8 mouse cellular contexts compared by ENCODE assay signal in genomic region chrX:140456279-140456731, GRCm38 (mm10). TPM values are rescaled to one million over a fixed set of nuclear protein-coding genes. Genes with fewer than 3 reads are reported as not detected.
DNase-seq lines count a peak whose midpoint lies in the region; ATAC-seq and TF ChIP-seq lines count a peak whose summit lies in the region.

Gene Prps1 (plus strand): TSS chrX:140456613.

- peak within 1 kb of the TSS; percentile 58 for H3K4me2 ChIP-seq in embryonic facial prominence, embryonic 14.5 days (ENCODE audit: low read depth, low read length)
- H3K4me2 ChIP-seq in limb, embryonic 14.5 days (replicated peaks; ENCODE audit: low read depth, low read length, severe bottlenecking): peak within 1 kb of the TSS; percentile 52
- H3K4me2 ChIP-seq in midbrain, postnatal 0 days (ENCODE audit: low read depth, low read length, poor library complexity, severe bottlenecking): peak within 1 kb of the TSS; percentile 49

- TF ChIP-seq POLR2A in limb, embryonic 14.5 days (IDR thresholded peaks at IDR 0.05; ENCODE audit: borderline replicate concordance, extremely low read depth, insufficient read depth, insufficient read length): no peak

- no peaks in the 10 kb centered on the region; the same call in 1 of the 2 replicates for H3K27me3 ChIP-seq in embryonic facial prominence, embryonic 14.5 days (replicated peaks; ENCODE audit: control insufficient read depth, insufficient read depth, low read length)
- no peaks in the 10 kb centered on the region for H3K27me3 ChIP-seq in limb, embryonic 14.5 days (ENCODE audit: control insufficient read depth, insufficient read depth, low read length)
- peaks cover 5% of the 10 kb centered on the region; the same call in 1 of the 2 replicates for H3K27me3 ChIP-seq in midbrain, postnatal 0 days (ENCODE audit: insufficient read depth, low read length)

- H3K9me3 ChIP-seq in embryonic facial prominence, embryonic 14.5 days (ENCODE audit: control insufficient read depth, low read length): no peaks in the 10 kb centered on the region
- H3K9me3 ChIP-seq in limb, embryonic 14.5 days (ENCODE audit: control insufficient read depth, low read length): no peaks in the 10 kb centered on the region
- H3K9me3 ChIP-seq in midbrain, postnatal 0 days (ENCODE audit: low read length): no peaks in the 10 kb centered on the region

- TF ChIP-seq CTCF in midbrain, postnatal 0 days (IDR thresholded peaks at IDR 0.05): no peak

- no peaks in the 10 kb centered on the region for H3K4me1 ChIP-seq in embryonic facial prominence, embryonic 14.5 days (ENCODE audit: control insufficient read depth, insufficient read depth, low read length)
- H3K4me1 ChIP-seq in limb, embryonic 14.5 days (ENCODE audit: control insufficient read depth, insufficient read depth, low read length): no peaks in the 10 kb centered on the region
- no peaks in the 10 kb centered on the region for H3K4me1 ChIP-seq in midbrain, postnatal 0 days (ENCODE audit: insufficient read depth, low read length)

- peak; percentile 96 for ATAC-seq in embryonic facial prominence, embryonic 14.5 days (ENCODE audit: low read depth)
- peak; percentile 96 for ATAC-seq in limb, embryonic 14.5 days (ENCODE audit: low FRiP score, low read depth)
- ATAC-seq in midbrain, postnatal 0 days (ENCODE audit: low FRiP score): peak; percentile 95

- H3K4me3 ChIP-seq in embryonic facial prominence, embryonic 14.5 days (ENCODE audit: low read depth, low read length): peak within 1 kb of the TSS; percentile 54
- H3K4me3 ChIP-seq in limb, embryonic 14.5 days (replicated peaks; ENCODE audit: low read length): peak within 1 kb of the TSS; percentile 49
- peak within 1 kb of the TSS; percentile 53 for H3K4me3 ChIP-seq in midbrain, postnatal 0 days (ENCODE audit: low read depth, low read length)

- DNase-seq in 3T3-L1 (ENCODE audit: low read depth, low spot score): peak; percentile 89
- DNase-seq in adrenal gland, postnatal 4 days (ENCODE audit: low spot score in 2 of 2): peak; percentile 22 to 62
- DNase-seq in embryonic facial prominence, embryonic 14.5 days (ENCODE audit: low spot score): peak; percentile 94
- peak; percentile 85 for DNase-seq in heart, adult 8-10 months (ENCODE audit: low spot score)
- peak; percentile 91 for DNase-seq in kidney, adult 9 months
- peak; percentile 91 for DNase-seq in limb, embryonic 14.5 days (ENCODE audit: low spot score)
- DNase-seq in midbrain, postnatal 0 days (ENCODE audit: low spot score): peak; percentile 93
- DNase-seq in spleen, postnatal 14 days (ENCODE audit: low spot score in 2 of 2): peak; percentile 76 to 82

- 25% methylated on average over 26 of the region's 26 CpGs for WGBS in embryonic facial prominence, embryonic 14.5 days
- 23% methylated on average over 26 of the region's 26 CpGs for WGBS in limb, embryonic 14.5 days
- WGBS in midbrain, postnatal 0 days: 18% methylated on average over 26 of the region's 26 CpGs

- no peak within 1 kb of the TSS for H3K27ac ChIP-seq in embryonic facial prominence, embryonic 14.5 days (replicated peaks; ENCODE audit: low read depth, low read length)
- no peak within 1 kb of the TSS for H3K27ac ChIP-seq in limb, embryonic 14.5 days (replicated peaks; ENCODE audit: low read depth, low read length)
- peak within 1 kb of the TSS; percentile 65 for H3K27ac ChIP-seq in midbrain, postnatal 0 days (ENCODE audit: low read depth, low read length)

- H3K36me3 ChIP-seq in embryonic facial prominence, embryonic 14.5 days (ENCODE audit: control insufficient read depth, insufficient read depth, low read length): no peaks in the 10 kb centered on the region
- H3K36me3 ChIP-seq in limb, embryonic 14.5 days (ENCODE audit: control insufficient read depth, insufficient read depth, low read length): no peaks in the 10 kb centered on the region
- no peaks in the 10 kb centered on the region for H3K36me3 ChIP-seq in midbrain, postnatal 0 days (ENCODE audit: insufficient read depth, low read length)

- H3K9ac ChIP-seq in embryonic facial prominence, embryonic 14.5 days (ENCODE audit: low read depth, low read length): peak within 1 kb of the TSS; percentile 60
- peak within 1 kb of the TSS; percentile 54 for H3K9ac ChIP-seq in limb, embryonic 14.5 days (ENCODE audit: low read depth, low read length, severe bottlenecking)
- H3K9ac ChIP-seq in midbrain, postnatal 0 days (replicated peaks; ENCODE audit: low read length, poor library complexity, severe bottlenecking): peak within 1 kb of the TSS; percentile 65

RNA-seq across cellular contexts. Expression of gene Prps1, which starts in this region (rescaled TPM):
- 10 to 100 TPM; 24.4 to 24.8 TPM for total RNA-seq in adrenal gland, postnatal 4 days (2021)
- polyA plus RNA-seq in embryonic facial prominence, embryonic 14.5 days (2014; fragmentation: Nextera tagmentation; extraction: Ambion mirVana): 45.1 and 47.0 TPM in 2 replicates
- 10 to 100 TPM; 24.4 to 32.6 (median 30.2) TPM for total RNA-seq in heart, adult 8-10 months (2022)
- polyA plus RNA-seq in limb, embryonic 14.5 days (2012; rRNA removed): 25.4 and 27.5 TPM in 2 replicates
- 45.1 and 48.5 TPM in 2 replicates for polyA plus RNA-seq in limb, embryonic 14.5 days (2014; fragmentation: Nextera tagmentation; extraction: Ambion mirVana)
- total RNA-seq in midbrain, postnatal 0 days (2014; rRNA removed): 52.5 and 57.8 TPM in 2 replicates
- 91.3 and 94.8 TPM in 2 replicates for polyA plus RNA-seq in midbrain, postnatal 0 days (2015; fragmentation: Nextera tagmentation; extraction: Ambion mirVana)

Comparison
In these comparisons a context has a peak if more than half of its experiments do, and no peak if none do; other contexts are left out.
1. DNase-seq: peak in every context shown above with its lines; median percentile 94 in embryonic facial prominence, embryonic 14.5 days; 93 in midbrain, postnatal 0 days; 91 in kidney, adult 9 months; 91 in limb, embryonic 14.5 days; 89 in 3T3-L1; 85 in heart, adult 8-10 months; 79 in spleen, postnatal 14 days; 42 in adrenal gland, postnatal 4 days.